Mouse (Mus musculus) embryonic stem cell, embryonic (primary cell): ENCODE measurements at regions not wholly inside any gene's neighbourhood (a gene's known extent, or its start where the extent isn't known, plus 50 kb on each side); places are given as distances from the start of the nearest gene placed in this dataset.

ENCODE experiments used
- CTCF ChIA-PET, 4 experiments: fragments of 300-600 bp in 2 of 4; fragments of 350-600 bp in 2 of 4; sonication (Branson Sonifier 250); formaldehyde crosslinking; loops; one replicate each; lab custom pipeline; 2022; ENCODE audit warnings: inconsistent platforms in 2 of 4; lab: Charles Lee
- POLR2A ChIA-PET, 4 experiments: fragments of 300-600 bp in 2 of 4; fragments of 350-600 bp in 2 of 4; sonication (Branson Sonifier 250); formaldehyde crosslinking; loops; one replicate each; lab custom pipeline; 2022; ENCODE audit warnings: antibody characterized with exemption in 4 of 4, inconsistent platforms in 1 of 4; lab: Charles Lee

- ChIA-PET POLR2A (no interaction called here), CTCF (interaction anchor here in 1 of 4 experiments (0.6 kb wide), 1 partner anchor 924 kb away, joined by 17 read pairs; no protein-coding TSS in a partner anchor)
Observed at GRCm38 (mm10) chr2:56025059-56025458, 589.3 kb downstream of the Kcnj3 start.

DNA sequence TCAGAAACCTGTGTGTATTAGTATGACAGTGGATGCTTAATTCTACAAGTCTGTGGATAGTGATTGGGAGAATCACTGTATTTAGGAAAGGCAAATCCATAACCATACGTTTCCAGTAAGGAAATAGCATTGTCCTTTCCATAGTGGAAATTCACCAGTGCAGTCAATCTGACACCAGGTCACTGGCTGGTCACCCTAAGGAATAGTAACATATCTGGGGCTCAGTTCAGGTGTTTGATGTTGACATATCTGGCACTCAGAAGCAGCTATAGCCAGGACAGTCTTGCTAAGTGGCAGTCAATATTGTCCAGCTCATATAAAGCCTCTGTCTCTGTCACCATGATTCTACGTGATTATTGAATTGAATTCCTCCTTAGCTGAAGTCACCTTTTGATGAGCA is 593.2 kb downstream of the Kcnj3 start:
- POLR2A ChIA-PET: no interaction called here
- CTCF ChIA-PET: no interaction called here
